Mouse (Mus musculus) testis, adult 2 months (tissue): ENCODE results near the gene Chfr. TPM values are rescaled to one million over a fixed set of nuclear protein-coding genes. Genes with fewer than 3 reads are reported as not detected.

Experiments
- H3K27ac ChIP-seq: fragments of 200-500 bp; 2 replicates; pipeline ENCODE4 v1.5.1; 2012; ENCODE audit warnings: low read depth, low read length; ENCODE audit not compliant: control insufficient read depth, insufficient read depth
- H3K27me3 ChIP-seq: fragments of 200-500 bp; 2 replicates; pipeline ENCODE4 v1.6.1; 2012; ENCODE audit warnings: mild to moderate bottlenecking, low read length, moderate library complexity; ENCODE audit not compliant: control insufficient read depth, insufficient read depth
- H3K36me3 ChIP-seq: fragments of 200-500 bp; 2 replicates; pipeline ENCODE4 v1.6.1; 2012; ENCODE audit warnings: mild to moderate bottlenecking, low read length; ENCODE audit not compliant: control insufficient read depth, insufficient read depth
- H3K4me1 ChIP-seq: fragments of 200-500 bp; 2 replicates; pipeline ENCODE4 v1.6.1; 2012; ENCODE audit warnings: low read length; ENCODE audit not compliant: control insufficient read depth, insufficient read depth
- H3K4me3 ChIP-seq: fragments of 200-500 bp; 2 replicates; pipeline ENCODE4 v1.5.1; 2012; ENCODE audit warnings: low read depth, mild to moderate bottlenecking, low read length, moderate library complexity, mixed read lengths; ENCODE audit not compliant: control insufficient read depth
- CTCF ChIP-seq: fragments of 200-500 bp; IDR thresholded peaks from 2 replicates; pipeline ENCODE4 v1.5.1; 2012; ENCODE audit warnings: low read depth, mild to moderate bottlenecking, inconsistent platforms, low read length, moderate library complexity; ENCODE audit not compliant: control insufficient read depth, insufficient read depth, insufficient replicate concordance
- POLR2A ChIP-seq: fragments of 200-500 bp; IDR thresholded peaks from 2 replicates; pipeline ENCODE4 v1.6.1; 2012; ENCODE audit warnings: low read depth, mild to moderate bottlenecking, inconsistent platforms, low read length, moderate library complexity; ENCODE audit not compliant: control insufficient read depth
- polyA plus RNA-seq: library from polyadenylated mRNA; depleted of rRNA; stranded (reverse); fragments of >200 nt; gene quantifications from 2 replicates; pipeline ENCODE4 v1.2.3, GENCODE M21; 2012; rRNA removed

Gene Chfr
- polyA plus RNA-seq: 78.5 and 79.3 TPM in 2 replicates

GRCm38 (mm10) chr5:110135293-110136086 lies at the start of gene Chfr:
Gene Chfr, plus strand, starts transcription at chr5:110135842.
- H3K27ac ChIP-seq: peak within 1 kb of the TSS; percentile 85
- H3K36me3 ChIP-seq: no peaks in the 10 kb centered on the region
- TF ChIP-seq CTCF (no peak), POLR2A (peak; percentile 93)

DNA sequence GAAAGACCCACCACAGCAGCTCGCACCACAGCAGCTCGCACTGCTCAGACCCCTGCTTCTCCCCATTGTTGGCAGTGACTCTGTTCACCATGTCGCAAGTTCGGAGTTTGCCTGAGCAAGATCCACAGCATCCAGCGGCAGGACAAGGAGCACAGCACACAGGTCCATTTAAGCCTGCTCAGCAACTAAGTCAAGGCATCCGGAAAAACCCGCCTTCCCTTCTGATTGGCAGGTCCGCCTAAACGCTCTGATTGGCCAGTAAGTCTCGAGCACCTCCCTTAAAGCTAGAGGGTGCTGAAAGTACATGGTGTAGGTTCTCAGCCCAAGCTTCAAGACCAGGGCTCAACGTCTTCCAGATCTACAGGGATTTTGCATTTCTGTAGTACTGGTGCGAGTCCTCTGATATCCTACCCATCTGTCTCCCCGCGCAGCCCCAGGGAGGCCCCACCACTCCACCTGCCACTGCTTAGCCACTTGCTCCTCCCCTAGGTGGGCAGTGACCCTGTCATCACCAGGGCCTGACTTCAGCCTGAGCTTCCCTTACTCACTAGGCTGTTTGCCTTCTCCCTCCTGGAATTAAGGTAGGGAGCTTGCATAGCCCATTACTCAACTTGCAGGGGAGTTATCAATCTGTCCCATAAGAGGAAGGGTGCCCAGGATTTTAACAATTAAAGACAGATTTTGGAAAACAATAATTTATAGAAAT lies 49.3 kb upstream of the Chfr start:
- H3K27ac ChIP-seq: no peak overlapping the region
- TF ChIP-seq CTCF (no peak), POLR2A (peak; percentile 36; the same call in 1 of the 2 replicates)
- peaks cover 6% of the 10 kb centered on the region for H3K4me1 ChIP-seq
- no peaks in the 10 kb centered on the region for H3K27me3 ChIP-seq
- no peaks in the 10 kb centered on the region for H3K36me3 ChIP-seq
- H3K4me3 ChIP-seq: peak overlapping the region; percentile 54

More at GRCm38 (mm10) chr5:110135293-110136086, at the start of gene Chfr:
- Histone ChIP-seq H3K4me1 (no peaks in the 10 kb centered on the region), H3K27me3 (no peaks in the 10 kb centered on the region), H3K4me3 (peak within 1 kb of the TSS; percentile 94)

- Histone ChIP-seq H3K27me3 (no peaks in the 10 kb centered on the region), H3K27ac (no peak overlapping the region), H3K4me3 (no peak overlapping the region), H3K36me3 (no peaks in the 10 kb centered on the region), H3K4me1 (no peaks in the 10 kb centered on the region; the same call in 1 of the 2 replicates)
- TF ChIP-seq CTCF (no peak), POLR2A (no peak)
Measured at GRCm38 (mm10) chr5:110091546-110091945, 44.1 kb upstream of the Chfr start.

DNA sequence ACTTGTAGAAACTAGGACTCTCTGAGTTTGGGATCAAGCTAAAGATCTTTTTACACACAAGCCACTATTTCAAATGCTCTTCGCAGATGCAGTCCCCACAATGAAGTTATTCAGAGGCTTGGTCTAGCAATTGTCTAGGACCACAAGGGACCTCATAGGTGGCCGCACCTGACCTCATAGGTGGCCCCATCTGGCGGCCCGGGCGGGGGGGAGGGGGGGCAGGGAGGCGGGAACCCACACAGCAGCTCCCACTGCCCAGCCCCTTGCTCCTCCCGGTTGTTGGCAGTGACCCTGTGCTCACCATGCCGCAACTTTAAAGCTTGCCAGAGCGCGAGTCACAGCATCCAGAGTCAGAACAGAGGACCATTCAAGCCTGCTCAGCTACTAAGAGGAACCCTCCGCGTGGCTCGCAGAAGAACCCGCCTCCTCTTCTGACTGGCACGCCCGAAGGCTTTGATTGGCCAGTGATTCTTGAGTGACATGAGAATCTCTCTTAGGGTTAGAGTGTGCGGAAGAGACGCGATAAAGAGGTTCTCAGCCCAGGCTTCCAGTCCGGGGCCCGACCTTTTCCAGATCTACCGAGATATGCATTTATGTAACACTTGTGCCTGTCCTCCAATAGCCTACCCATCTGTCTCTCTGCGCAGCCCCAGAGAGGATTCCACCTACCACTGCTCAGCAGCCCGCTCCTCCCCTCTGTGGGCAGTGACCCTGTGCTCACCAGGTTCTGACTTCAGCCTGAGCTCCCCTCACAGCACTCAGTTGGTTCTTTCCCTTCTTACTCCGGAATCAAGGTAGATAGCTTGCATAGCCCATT lies 41.4 kb upstream of the Chfr start, which contains the start of gene Gm35315:
Gene Gm35315, minus strand, starts transcription at position 391 of the 817 bp plus-strand sequence.
- H3K27ac ChIP-seq: peak within 1 kb of the TSS; percentile 1; the same call in 1 of the 2 replicates
- H3K27me3 ChIP-seq: no peaks in the 10 kb centered on the region
- peak within 1 kb of the TSS; percentile 61 for H3K4me3 ChIP-seq
- TF ChIP-seq CTCF (no peak), POLR2A (no peak)
- H3K4me1 ChIP-seq: no peaks in the 10 kb centered on the region; the same call in 1 of the 2 replicates
- H3K36me3 ChIP-seq: no peaks in the 10 kb centered on the region

GRCm38 (mm10) chr5:110094847-110095213 lies 40.8 kb upstream of the Chfr start:
- TF ChIP-seq POLR2A (no peak), CTCF (no peak)
- peaks cover under 1% of the 10 kb centered on the region; the same call in 1 of the 2 replicates for H3K4me1 ChIP-seq
- peak overlapping the region; percentile 61; the same call in 1 of the 2 replicates for H3K4me3 ChIP-seq
- H3K36me3 ChIP-seq: no peaks in the 10 kb centered on the region
- no peaks in the 10 kb centered on the region for H3K27me3 ChIP-seq
- H3K27ac ChIP-seq: peak overlapping the region; percentile 1; the same call in 1 of the 2 replicates

GRCm38 (mm10) chr5:110098991-110099477 lies 36.6 kb upstream of the Chfr start:
- Histone ChIP-seq H3K4me3 (no peak overlapping the region), H3K27me3 (no peaks in the 10 kb centered on the region), H3K36me3 (no peaks in the 10 kb centered on the region), H3K27ac (no peak overlapping the region), H3K4me1 (peaks cover 18% of the 10 kb centered on the region)
- TF ChIP-seq CTCF (no peak), POLR2A (no peak)
